Mouse (Mus musculus) E14TG2a.4 (cell line): ENCODE measurements at regions not wholly inside any gene's neighbourhood (a gene's known extent, or its start where the extent isn't known, plus 50 kb on each side); places are given as distances from the start of the nearest gene placed in this dataset.

Experiments
- H3K27me3 ChIP-seq: 2 replicates; pipeline ENCODE4 v1.6.1; 2014; ENCODE audit warnings: low read length, control low read depth; ENCODE audit not compliant: insufficient read depth
- H3K36me3 ChIP-seq: 2 replicates; pipeline ENCODE4 v1.6.1; 2014; ENCODE audit warnings: low read length, control low read depth; ENCODE audit not compliant: insufficient read depth
- H3K4me1 ChIP-seq: replicated peaks from 2 replicates; pipeline ENCODE4 v1.6.1; 2014; ENCODE audit warnings: low read depth, low read length, control low read depth
- H3K4me3 ChIP-seq: replicated peaks from 2 replicates; pipeline ENCODE4 v1.5.1; 2014; ENCODE audit warnings: mild to moderate bottlenecking, low read length
- H3K9me3 ChIP-seq: 2 replicates; pipeline ENCODE4 v1.6.1; 2014; ENCODE audit warnings: low read length, control low read depth
- CTCF ChIP-seq: conservative IDR thresholded peaks from 2 replicates; pipeline ENCODE4 v1.5.1; 2014; ENCODE audit warnings: low read length
- NANOG ChIP-seq: IDR thresholded peaks from 2 replicates; pipeline ENCODE4 v1.6.1; 2014; ENCODE audit warnings: borderline replicate concordance, low read length, mixed read lengths
- POU5F1 ChIP-seq: IDR thresholded peaks from 2 replicates; pipeline ENCODE4 v1.6.1; 2014; ENCODE audit warnings: low read length, borderline replicate concordance

- peaks cover 65% of the 10 kb centered on the region for H3K4me1 ChIP-seq
Observed at GRCm38 (mm10) chr12:70712322-70713024, 112.8 kb upstream of the Frmd6 start.

GRCm38 (mm10) chr12:70713499-70714280, 111.6 kb upstream of the Frmd6 start:
- H3K36me3 ChIP-seq, result no peaks in the 10 kb centered on the region

More at GRCm38 (mm10) chr12:70712322-70713024, 112.8 kb upstream of the Frmd6 start:
- Histone ChIP-seq H3K27me3 (no peaks in the 10 kb centered on the region), H3K9me3 (0 out of 2 replicates have a peak, but pooled peaks cover 4% of the 10 kb centered on the region), H3K4me3 (no peak overlapping the region; the same call in 1 of the 2 replicates), H3K36me3 (no peaks in the 10 kb centered on the region)
- TF ChIP-seq CTCF (no peak), NANOG (no peak; the same call in 1 of the 2 replicates), POU5F1 (no peak)

GRCm38 (mm10) chr12:70714281-70714679, 111.0 kb upstream of the Frmd6 start:
- no peak for TF ChIP-seq NANOG
- TF ChIP-seq POU5F1, result no peak
- TF ChIP-seq CTCF, result no peak

More at GRCm38 (mm10) chr12:70713499-70714280, 111.6 kb upstream of the Frmd6 start:
- peaks cover 63% of the 10 kb centered on the region for H3K4me1 ChIP-seq
- 0 out of 2 replicates have a peak, but pooled peaks cover 4% of the 10 kb centered on the region for H3K9me3 ChIP-seq
- no peak for TF ChIP-seq NANOG
- TF ChIP-seq CTCF, result no peak
- H3K27me3 ChIP-seq, result no peaks in the 10 kb centered on the region
- H3K4me3 ChIP-seq, result no peak overlapping the region

GRCm38 (mm10) chr12:70715836-70716235, 109.5 kb upstream of the Frmd6 start:
- H3K27me3 ChIP-seq, result no peaks in the 10 kb centered on the region
- TF ChIP-seq CTCF (no peak), POU5F1 (no peak), NANOG (no peak)
- no peaks in the 10 kb centered on the region for H3K36me3 ChIP-seq
- no peak overlapping the region for H3K4me3 ChIP-seq
- H3K9me3 ChIP-seq, result 0 out of 2 replicates have a peak, but pooled peaks cover 4% of the 10 kb centered on the region
- H3K4me1 ChIP-seq, result peaks cover 53% of the 10 kb centered on the region

More at GRCm38 (mm10) chr12:70714281-70714679, 111.0 kb upstream of the Frmd6 start:
- Histone ChIP-seq H3K36me3 (no peaks in the 10 kb centered on the region), H3K27me3 (no peaks in the 10 kb centered on the region), H3K9me3 (0 out of 2 replicates have a peak, but pooled peaks cover 4% of the 10 kb centered on the region), H3K4me1 (peaks cover 63% of the 10 kb centered on the region), H3K4me3 (no peak overlapping the region)

GRCm38 (mm10) chr12:70718602-70719001, 106.7 kb upstream of the Frmd6 start:
- Histone ChIP-seq H3K4me1 (peaks cover 25% of the 10 kb centered on the region), H3K4me3 (no peak overlapping the region), H3K36me3 (no peaks in the 10 kb centered on the region), H3K9me3 (0 out of 2 replicates have a peak, but pooled peaks cover 4% of the 10 kb centered on the region), H3K27me3 (no peaks in the 10 kb centered on the region)
- TF ChIP-seq POU5F1 (no peak), CTCF (no peak)

- H3K9me3 ChIP-seq, result 0 out of 2 replicates have a peak, but pooled peaks cover 4% of the 10 kb centered on the region
- no peak overlapping the region for H3K4me3 ChIP-seq
- peaks cover 18% of the 10 kb centered on the region for H3K4me1 ChIP-seq
- H3K36me3 ChIP-seq, result no peaks in the 10 kb centered on the region
- TF ChIP-seq CTCF, result no peak
- TF ChIP-seq NANOG, result no peak
- no peak for TF ChIP-seq POU5F1
- H3K27me3 ChIP-seq, result no peaks in the 10 kb centered on the region
Observed at GRCm38 (mm10) chr12:70719255-70719654, 106.1 kb upstream of the Frmd6 start.

GRCm38 (mm10) chr12:70720178-70720894, 105.0 kb upstream of the Frmd6 start:
- peaks cover 8% of the 10 kb centered on the region for H3K4me1 ChIP-seq
- H3K36me3 ChIP-seq, result no peaks in the 10 kb centered on the region
- H3K9me3 ChIP-seq, result 0 out of 2 replicates have a peak, but pooled peaks cover 4% of the 10 kb centered on the region
- H3K4me3 ChIP-seq, result no peak overlapping the region
- H3K27me3 ChIP-seq, result no peaks in the 10 kb centered on the region
- TF ChIP-seq NANOG (no peak), POU5F1 (no peak), CTCF (no peak)

- TF ChIP-seq POU5F1 (no peak), NANOG (no peak), CTCF (no peak)
- H3K27me3 ChIP-seq, result no peaks in the 10 kb centered on the region
- no peak overlapping the region for H3K4me3 ChIP-seq
- H3K4me1 ChIP-seq, result peaks cover 7% of the 10 kb centered on the region
- no peaks in the 10 kb centered on the region for H3K9me3 ChIP-seq
- H3K36me3 ChIP-seq, result no peaks in the 10 kb centered on the region
Observed at GRCm38 (mm10) chr12:70725326-70725725, 100.0 kb upstream of the Frmd6 start.
